Mouse (Mus musculus) urinary bladder, postnatal 10 days (tissue): Measurements from ENCODE around the gene Shc1.
"Not testable (repeated sequence)": the region's sequence is repeated elsewhere in the genome, so short reads cannot be mapped to it uniquely, and the experiment has no call there.

Source experiments
- DNase-seq: peaks from one replicate; pipeline ENCODE4 v3.0.0; 2022; ENCODE audit warnings: low spot score

Shc1 gene

GRCm38 (mm10) chr3:89419571-89419970 is 1.3 kb downstream of the Shc1 start:
- no peak for DNase-seq

- DNase-seq = no peak
Observed at GRCm38 (mm10) chr3:89419981-89420380, 1.7 kb downstream of the Shc1 start.

GRCm38 (mm10) chr3:89420421-89420820 is 2.2 kb downstream of the Shc1 start:
- DNase-seq = no peak

- DNase-seq = peak; percentile 26
Observed at GRCm38 (mm10) chr3:89421002-89421774, 2.9 kb downstream of the Shc1 start.

GRCm38 (mm10) chr3:89421810-89422473 is 3.7 kb downstream of the Shc1 start:
- no peak for DNase-seq

- no peak for DNase-seq
Observed at GRCm38 (mm10) chr3:89422556-89423205, 4.4 kb downstream of the Shc1 start.

GRCm38 (mm10) chr3:89424416-89425140 is 6.3 kb downstream of the Shc1 start:
- no peak for DNase-seq

- no peak for DNase-seq
Observed at GRCm38 (mm10) chr3:89425141-89425525, 6.9 kb downstream of the Shc1 start.

- no peak for DNase-seq
Observed at GRCm38 (mm10) chr3:89425876-89426275, 7.6 kb downstream of the Shc1 start.

- DNase-seq = not testable (repeated sequence)
Observed at GRCm38 (mm10) chr3:89429021-89429420, 10.8 kb downstream of the Shc1 start.

- peak; percentile 87 for DNase-seq
Observed at GRCm38 (mm10) chr3:89430171-89431159, 12.2 kb downstream of the Shc1 start, which contains the start of gene Pygo2. Gene Pygo2, plus strand, starts transcription at chr3:89430214.

GRCm38 (mm10) chr3:89432606-89433005 is 14.4 kb downstream of the Shc1 start:
- no peak for DNase-seq

GRCm38 (mm10) chr3:89434532-89434931 is 16.3 kb downstream of the Shc1 start:
- no peak for DNase-seq

- no peak for DNase-seq
Observed at GRCm38 (mm10) chr3:89435041-89435440, 16.8 kb downstream of the Shc1 start.

GRCm38 (mm10) chr3:89436176-89437113 is 18.2 kb downstream of the Shc1 start, which contains the start of gene Pbxip1:
Gene Pbxip1, plus strand, starts transcription at chr3:89436706.
- DNase-seq = no peak

GRCm38 (mm10) chr3:89437269-89437668 is 19.0 kb downstream of the Shc1 start:
- DNase-seq = no peak

- no peak for DNase-seq
Observed at GRCm38 (mm10) chr3:89440691-89441090, 22.4 kb downstream of the Shc1 start.

GRCm38 (mm10) chr3:89448720-89449537 is 30.7 kb downstream of the Shc1 start:
- DNase-seq = no peak

GRCm38 (mm10) chr3:89449541-89449940 is 31.3 kb downstream of the Shc1 start:
- DNase-seq = no peak
